ENCODE assay signal across 8 mouse cellular contexts in genomic region chr4:137729155-137729855, GRCm38 (mm10).
DNase-seq lines count a peak whose midpoint lies in the region; ATAC-seq and TF ChIP-seq lines count a peak whose summit lies in the region.

No protein-coding gene starts in this region.

- no peaks in the 10 kb centered on the region for H3K9me3 ChIP-seq in heart, embryonic 13.5 days
- H3K9me3 ChIP-seq in ES-E14 (ENCODE audit: control insufficient read depth, insufficient read depth, low read depth, low read length): no peaks in the 10 kb centered on the region
- H3K9me3 ChIP-seq in forebrain, postnatal 0 days (ENCODE audit: low read length): no peaks in the 10 kb centered on the region
- no peaks in the 10 kb centered on the region for H3K9me3 ChIP-seq in midbrain, embryonic 11.5 days (ENCODE audit: control insufficient read depth, low read length)

- intact Hi-C loops in heart, postnatal 25 days (cut with DNase I): loop anchor here (10.0 kb wide), 1 partner anchor 385 kb away; no protein-coding TSS in a partner anchor

- peak overlapping the region; percentile 36 for H3K4me2 ChIP-seq in heart, embryonic 13.5 days
- H3K4me2 ChIP-seq in forebrain, postnatal 0 days (ENCODE audit: low read depth): peak overlapping the region; percentile 56
- H3K4me2 ChIP-seq in midbrain, embryonic 11.5 days: peak overlapping the region; percentile 45

- H3K4me3 ChIP-seq in heart, embryonic 13.5 days: peak overlapping the region; percentile 2
- H3K4me3 ChIP-seq in ES-E14 (ENCODE audit: insufficient read depth in 1 of 2, low read depth in 1 of 2, low read length in 2 of 2, poor library complexity in 1 of 2, severe bottlenecking in 1 of 2): peak overlapping the region; percentile 48 to 62
- peak overlapping the region; percentile 38 for H3K4me3 ChIP-seq in forebrain, postnatal 0 days (ENCODE audit: low read depth, low read length)
- peak overlapping the region; percentile 22 for H3K4me3 ChIP-seq in midbrain, embryonic 11.5 days (ENCODE audit: low read depth, low read length)

- no peak for DNase-seq in heart, postnatal 25 days (ENCODE audit: low spot score)
- no peak for DNase-seq in ES-E14 (ENCODE audit: low read depth, low spot score)
- no peak for DNase-seq in forebrain, postnatal 0 days
- no peak for DNase-seq in midbrain, embryonic 11.5 days (ENCODE audit: low spot score, missing footprints)
- no peak for DNase-seq in adipocyte (ENCODE audit: low spot score)
- no peak for DNase-seq in ovary, postnatal 14 days (ENCODE audit: low spot score)

- H3K27ac ChIP-seq in heart, embryonic 13.5 days (replicated peaks): no peak overlapping the region
- H3K27ac ChIP-seq in ES-E14 (ENCODE audit: insufficient read depth, low read depth, low read length, poor library complexity, severe bottlenecking): no peak overlapping the region
- peak overlapping the region; percentile 36 for H3K27ac ChIP-seq in forebrain, postnatal 0 days (ENCODE audit: low read depth, low read length)
- no peak overlapping the region for H3K27ac ChIP-seq in midbrain, embryonic 11.5 days (ENCODE audit: low read depth, low read length)

- WGBS in heart, embryonic 13.5 days: 25% methylated on average over 24 of the region's 24 CpGs
- 16% methylated on average over 24 of the region's 24 CpGs for WGBS in forebrain, postnatal 0 days
- 13% methylated on average over 24 of the region's 24 CpGs for WGBS in midbrain, embryonic 11.5 days

- H3K36me3 ChIP-seq in heart, embryonic 13.5 days: no peaks in the 10 kb centered on the region
- H3K36me3 ChIP-seq in ES-E14 (ENCODE audit: control insufficient read depth, insufficient read depth, low read length, poor library complexity, severe bottlenecking): peaks cover 10% of the 10 kb centered on the region; the same call in 1 of the 2 replicates
- no peaks in the 10 kb centered on the region for H3K36me3 ChIP-seq in forebrain, postnatal 0 days (ENCODE audit: insufficient read depth)
- H3K36me3 ChIP-seq in midbrain, embryonic 11.5 days (ENCODE audit: control insufficient read depth, insufficient read depth, low read length): no peaks in the 10 kb centered on the region

- ATAC-seq in heart, embryonic 13.5 days (ENCODE audit: extremely low read depth, insufficient number of reproducible peaks, low FRiP score, low TSS enrichment): no peak
- peak; percentile 34 for ATAC-seq in forebrain, postnatal 0 days
- ATAC-seq in midbrain, embryonic 11.5 days (ENCODE audit: low FRiP score): no peak; the same call in 1 of the 2 replicates
- no peak for ATAC-seq in CD4-positive, CD25-positive, alpha-beta regulatory T cell, adult 4 months

- in situ Hi-C loops in ES-E14 (cut with MboI; ENCODE audit: low sequenced_read_pairs in 2 of 2, unreplicated experiment in 2 of 2): no loop called here

- peaks cover 18% of the 10 kb centered on the region for H3K4me1 ChIP-seq in heart, embryonic 13.5 days
- H3K4me1 ChIP-seq in ES-E14 (ENCODE audit: control insufficient read depth in 2 of 2, insufficient read depth in 2 of 2, low read length in 2 of 2, poor library complexity in 1 of 2): peaks cover 0 to 39% of the 10 kb centered on the region in 2 experiments; a peak in 2 of 4 replicates
- peaks cover 11% of the 10 kb centered on the region; the same call in 1 of the 2 replicates for H3K4me1 ChIP-seq in forebrain, postnatal 0 days (ENCODE audit: insufficient read depth)
- peaks cover 28% of the 10 kb centered on the region for H3K4me1 ChIP-seq in midbrain, embryonic 11.5 days (ENCODE audit: control insufficient read depth, insufficient read depth, low read length)

- H3K27me3 ChIP-seq in heart, embryonic 13.5 days (replicated peaks): peaks cover 88% of the 10 kb centered on the region
- no peaks in the 10 kb centered on the region for H3K27me3 ChIP-seq in forebrain, postnatal 0 days (ENCODE audit: insufficient read depth, low read length)
- peaks cover 11% of the 10 kb centered on the region for H3K27me3 ChIP-seq in midbrain, embryonic 11.5 days (ENCODE audit: control insufficient read depth, insufficient read depth, low read length)

- H3K9ac ChIP-seq in heart, embryonic 13.5 days: no peak overlapping the region
- H3K9ac ChIP-seq in ES-E14 (ENCODE audit: insufficient read depth, low read depth, low read length, poor library complexity, severe bottlenecking): peak overlapping the region; percentile 8
- peak overlapping the region; percentile 46 for H3K9ac ChIP-seq in forebrain, postnatal 0 days
- peak overlapping the region; percentile 22; the same call in 1 of the 2 replicates for H3K9ac ChIP-seq in midbrain, embryonic 11.5 days (ENCODE audit: low read length)

- TF ChIP-seq CTCF in forebrain, postnatal 0 days (IDR thresholded peaks at IDR 0.05; ENCODE audit: low read depth): no peak

TF ChIP-seq in ES-E14, 5 proteins besides CTCF, POLR2A, EP300 and RAD21:
- TF ChIP-seq HCFC1 (IDR thresholded peaks at IDR 0.05; ENCODE audit: borderline replicate concordance, insufficient read depth, low read length) (no peak), ZNF384 (IDR thresholded peaks at IDR 0.05; ENCODE audit: low read depth, low read length) (no peak), ZC3H11A (IDR thresholded peaks at IDR 0.05; ENCODE audit: borderline replicate concordance, low read depth, low read length) (no peak), CHD2 (IDR thresholded peaks at IDR 0.05; ENCODE audit: low read depth, low read length) (no peak), MAFK (IDR thresholded peaks at IDR 0.05; ENCODE audit: insufficient read depth, low read depth, low read length) (no peak)

Comparison
In these comparisons a context has a peak if more than half of its experiments do, and no peak if none do; other contexts are left out.
1. H3K4me3 ChIP-seq: peak in every context shown above with its lines; median percentile 55 in ES-E14; 38 in forebrain, postnatal 0 days; 22 in midbrain, embryonic 11.5 days; 2 in heart, embryonic 13.5 days.